Mouse (Mus musculus): ENCODE results near the gene Dcbld2. TPM values are rescaled to one million over a fixed set of nuclear protein-coding genes. Genes with fewer than 3 reads are reported as not detected.

Gene Dcbld2
- total and polyA plus RNA-seq, 3 experiments = 1.7 to 16.4 (median 7.0) TPM

DNA sequence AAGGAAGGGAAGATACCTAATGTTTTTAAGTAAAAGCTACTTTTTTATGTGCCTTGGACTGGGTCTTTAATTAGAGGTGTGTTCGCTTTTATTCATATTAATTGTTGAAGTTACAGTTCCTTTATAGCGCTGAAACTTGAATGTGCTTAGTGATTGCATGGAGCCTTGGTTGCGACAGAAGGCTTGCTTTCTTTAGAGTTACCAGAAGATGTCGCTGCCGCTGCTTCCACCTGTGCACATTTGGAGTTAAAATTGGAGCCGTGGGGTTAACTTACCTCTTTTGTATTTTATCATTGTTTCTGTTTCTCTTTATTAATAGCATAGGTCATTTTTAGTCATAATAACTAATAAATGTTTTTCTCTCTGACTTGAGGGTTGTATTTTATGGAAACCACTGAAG, 36.5 kb downstream of the Dcbld2 start:
- no peak for ATAC-seq (ENCODE audit: extremely low read depth, insufficient number of reproducible peaks, low FRiP score, poor library complexity, severe bottlenecking)

DNA sequence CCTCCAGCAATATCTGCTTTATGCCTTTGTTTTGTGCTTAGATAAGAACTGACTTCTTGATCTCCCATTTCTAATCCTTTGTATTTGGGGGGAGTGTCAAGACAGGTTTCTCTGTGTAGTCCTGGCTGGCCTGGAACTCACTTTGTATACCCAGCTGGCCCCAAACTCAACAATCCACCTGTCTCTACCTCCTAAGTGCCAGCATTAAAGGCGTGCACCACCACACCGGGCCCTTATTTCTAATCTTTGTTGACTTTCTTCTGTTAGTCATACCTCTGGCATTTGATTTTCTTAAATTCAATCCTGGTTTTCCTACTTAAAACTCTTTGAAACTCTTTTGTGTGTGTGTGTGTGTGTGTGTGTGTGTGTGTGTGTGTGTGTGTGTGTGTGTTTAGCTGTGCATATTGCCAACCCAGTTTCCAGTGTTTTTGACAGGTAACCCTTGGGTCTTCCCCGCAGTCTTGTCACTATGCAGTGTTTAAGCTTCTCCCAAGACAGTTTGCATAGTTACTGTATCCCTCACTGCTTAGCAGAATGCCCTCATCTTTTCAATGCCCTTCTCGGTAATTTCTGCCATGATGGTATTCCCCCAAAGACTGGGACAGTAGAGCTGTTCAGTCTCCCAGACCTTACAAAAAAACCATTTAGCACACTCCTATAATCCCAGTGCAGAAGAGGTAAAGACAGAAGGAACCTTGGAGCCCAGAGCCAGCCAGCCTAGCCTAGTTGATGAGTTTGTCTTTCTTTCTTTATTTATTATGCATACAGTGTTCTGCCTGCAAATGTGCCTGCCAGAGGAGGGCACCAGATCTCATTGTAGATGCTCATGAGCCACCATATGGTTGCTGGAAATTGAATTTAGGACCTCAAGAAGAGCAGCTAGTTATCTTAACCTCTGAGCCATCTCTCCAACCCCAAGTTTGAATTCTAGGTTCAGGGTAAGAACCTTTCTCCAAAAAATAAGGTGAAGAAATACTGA, 38.3 kb downstream of the Dcbld2 start:
- Histone ChIP-seq H3K4me1 (ENCODE audit: insufficient read depth, low read depth, low read length) (peaks cover 18% of the 10 kb centered on the region), H3K9me3 (replicated peaks) (no peaks in the 10 kb centered on the region), H3K4me3 (ENCODE audit: low read depth, low read length) (no peak overlapping the region), H3K36me3 (replicated peaks) (peaks cover 48% of the 10 kb centered on the region), H3K27me3 (ENCODE audit: insufficient read depth, low read length) (no peaks in the 10 kb centered on the region)
- ATAC-seq (ENCODE audit: extremely low read depth, insufficient number of reproducible peaks, low FRiP score, poor library complexity, severe bottlenecking) (no peak), DNase-seq (ENCODE audit: low spot score) (no peak)
- no peak for TF ChIP-seq GATA1 (IDR thresholded peaks at IDR 0.05; ENCODE audit: borderline replicate concordance, low read length)
- TF ChIP-seq TAL1 (conservative IDR thresholded peaks at IDR 0.05; ENCODE audit: low read depth, low read length) = no peak
- TF ChIP-seq POLR2AphosphoS5 (IDR thresholded peaks at IDR 0.05; ENCODE audit: insufficient replicate concordance, low read depth, low read length) = no peak
- no peak for TF ChIP-seq CTCF (IDR thresholded peaks at IDR 0.05; ENCODE audit: low read depth, low read length)
- no peak for TF ChIP-seq GATA2 (IDR thresholded peaks at IDR 0.05; ENCODE audit: borderline replicate concordance, low read depth, low read length)

More for the DNA sequence above, 36.5 kb downstream of the Dcbld2 start:
- Histone ChIP-seq H3K4me3 (ENCODE audit: low read depth, low read length) (no peak overlapping the region), H3K9me3 (replicated peaks) (no peaks in the 10 kb centered on the region), H3K36me3 (replicated peaks) (peaks cover 39% of the 10 kb centered on the region), H3K27me3 (ENCODE audit: insufficient read depth, low read length) (no peaks in the 10 kb centered on the region), H3K4me1 (ENCODE audit: insufficient read depth, low read depth, low read length) (peaks cover 11% of the 10 kb centered on the region)
- DNase-seq (ENCODE audit: low spot score) = no peak
- no peak for TF ChIP-seq TAL1 (conservative IDR thresholded peaks at IDR 0.05; ENCODE audit: low read depth, low read length)
- 0 out of 2 replicates have a peak, but pooled peaks have one; percentile 11 for TF ChIP-seq CTCF (IDR thresholded peaks at IDR 0.05; ENCODE audit: low read depth, low read length)

- Histone ChIP-seq H3K36me3 (replicated peaks) (peaks cover 55% of the 10 kb centered on the region), H3K9me3 (replicated peaks) (no peaks in the 10 kb centered on the region), H3K27me3 (ENCODE audit: insufficient read depth, low read length) (no peaks in the 10 kb centered on the region), H3K4me3 (ENCODE audit: low read depth, low read length) (no peak overlapping the region), H3K4me1 (ENCODE audit: insufficient read depth, low read depth, low read length) (peaks cover 38% of the 10 kb centered on the region)
- DNase-seq (ENCODE audit: low spot score) = no peak
- TF ChIP-seq TAL1 (conservative IDR thresholded peaks at IDR 0.05; ENCODE audit: low read depth, low read length) (no peak), CTCF (IDR thresholded peaks at IDR 0.05; ENCODE audit: low read depth, low read length) (no peak)
- ATAC-seq (ENCODE audit: extremely low read depth, insufficient number of reproducible peaks, low FRiP score, poor library complexity, severe bottlenecking) = no peak
These were observed 40.8 kb downstream of the Dcbld2 start for GRCm38 (mm10) chr16:58449073-58449472.

DNA sequence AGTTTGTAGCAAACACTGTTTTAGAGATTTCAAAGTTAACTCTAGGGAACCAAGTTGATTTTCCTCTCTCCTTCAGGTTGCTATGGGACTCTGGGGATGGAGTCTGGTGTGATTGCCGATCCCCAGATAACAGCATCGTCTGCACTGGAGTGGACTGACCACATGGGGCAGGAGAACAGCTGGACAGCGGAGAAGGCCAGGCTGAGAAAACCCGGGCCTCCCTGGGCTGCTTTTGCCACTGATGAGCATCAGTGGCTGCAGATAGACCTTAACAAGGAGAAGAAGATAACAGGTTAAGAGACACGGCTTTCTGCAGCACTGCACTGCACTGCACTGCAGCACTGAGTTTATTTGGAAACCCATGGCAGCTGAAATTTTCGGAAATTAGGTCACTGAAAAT, 42.4 kb downstream of the Dcbld2 start:
- Histone ChIP-seq H3K4me1 (ENCODE audit: insufficient read depth, low read depth, low read length) (peaks cover 49% of the 10 kb centered on the region), H3K4me3 (ENCODE audit: low read depth, low read length) (no peak overlapping the region), H3K9me3 (replicated peaks) (no peaks in the 10 kb centered on the region), H3K27me3 (ENCODE audit: insufficient read depth, low read length) (no peaks in the 10 kb centered on the region), H3K36me3 (replicated peaks) (peaks cover 54% of the 10 kb centered on the region)
- TF ChIP-seq GATA2 (IDR thresholded peaks at IDR 0.05; ENCODE audit: borderline replicate concordance, low read depth, low read length) = no peak
- no peak for TF ChIP-seq TAL1 (conservative IDR thresholded peaks at IDR 0.05; ENCODE audit: low read depth, low read length)
- TF ChIP-seq POLR2AphosphoS5 (IDR thresholded peaks at IDR 0.05; ENCODE audit: insufficient replicate concordance, low read depth, low read length) = no peak
- no peak for TF ChIP-seq GATA1 (IDR thresholded peaks at IDR 0.05; ENCODE audit: borderline replicate concordance, low read length)
- TF ChIP-seq CTCF (IDR thresholded peaks at IDR 0.05; ENCODE audit: low read depth, low read length) = no peak
- ATAC-seq (ENCODE audit: extremely low read depth, insufficient number of reproducible peaks, low FRiP score, poor library complexity, severe bottlenecking) (no peak), DNase-seq (ENCODE audit: low spot score) (no peak)

DNA sequence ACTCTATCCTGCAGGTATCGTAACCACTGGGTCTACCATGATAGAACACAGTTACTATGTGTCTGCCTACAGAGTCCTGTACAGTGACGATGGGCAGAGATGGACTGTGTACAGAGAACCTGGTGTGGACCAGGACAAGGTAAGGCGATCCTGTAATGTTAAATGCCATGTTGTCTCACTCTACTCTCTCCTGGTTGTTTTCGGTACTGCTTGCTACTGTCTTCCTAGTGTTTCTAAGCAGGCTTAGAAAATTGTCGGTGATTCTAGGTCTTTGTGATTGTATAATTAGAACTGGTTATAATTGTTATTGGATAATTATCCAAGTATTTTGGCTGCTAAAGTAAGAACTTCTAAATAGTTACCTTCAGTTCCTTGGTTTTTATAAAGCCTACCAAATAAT, 43.4 kb downstream of the Dcbld2 start:
- H3K9me3 ChIP-seq (replicated peaks) = no peaks in the 10 kb centered on the region
- peaks cover 56% of the 10 kb centered on the region for H3K4me1 ChIP-seq (ENCODE audit: insufficient read depth, low read depth, low read length)

GRCm38 (mm10) chr16:58453138-58453537, 44.9 kb downstream of the Dcbld2 start:
- Histone ChIP-seq H3K36me3 (replicated peaks) (peaks cover 49% of the 10 kb centered on the region), H3K27me3 (ENCODE audit: insufficient read depth, low read length) (no peaks in the 10 kb centered on the region), H3K4me1 (ENCODE audit: insufficient read depth, low read depth, low read length) (peaks cover 70% of the 10 kb centered on the region), H3K4me3 (ENCODE audit: low read depth, low read length) (no peak overlapping the region; the same call in 1 of the 2 replicates), H3K9me3 (replicated peaks) (no peaks in the 10 kb centered on the region)
- DNase-seq (ENCODE audit: low spot score) = no peak
- TF ChIP-seq CTCF (IDR thresholded peaks at IDR 0.05; ENCODE audit: low read depth, low read length) = no peak
- TF ChIP-seq GATA1 (IDR thresholded peaks at IDR 0.05; ENCODE audit: borderline replicate concordance, low read length) = no peak
- no peak for TF ChIP-seq GATA2 (IDR thresholded peaks at IDR 0.05; ENCODE audit: borderline replicate concordance, low read depth, low read length)
- no peak for TF ChIP-seq TAL1 (conservative IDR thresholded peaks at IDR 0.05; ENCODE audit: low read depth, low read length)
- no peak for TF ChIP-seq POLR2AphosphoS5 (IDR thresholded peaks at IDR 0.05; ENCODE audit: insufficient replicate concordance, low read depth, low read length)
- no peak for ATAC-seq (ENCODE audit: extremely low read depth, insufficient number of reproducible peaks, low FRiP score, poor library complexity, severe bottlenecking)

More for the DNA sequence above, 43.4 kb downstream of the Dcbld2 start:
- H3K36me3 ChIP-seq (replicated peaks) = peaks cover 50% of the 10 kb centered on the region
- DNase-seq (ENCODE audit: low spot score) (no peak), ATAC-seq (ENCODE audit: extremely low read depth, insufficient number of reproducible peaks, low FRiP score, poor library complexity, severe bottlenecking) (no peak)
- H3K27me3 ChIP-seq (ENCODE audit: insufficient read depth, low read length) = no peaks in the 10 kb centered on the region
- H3K4me3 ChIP-seq (ENCODE audit: low read depth, low read length) = no peak overlapping the region
- no peak for TF ChIP-seq GATA1 (IDR thresholded peaks at IDR 0.05; ENCODE audit: borderline replicate concordance, low read length)
- no peak for TF ChIP-seq GATA2 (IDR thresholded peaks at IDR 0.05; ENCODE audit: borderline replicate concordance, low read depth, low read length)
- no peak for TF ChIP-seq TAL1 (conservative IDR thresholded peaks at IDR 0.05; ENCODE audit: low read depth, low read length)
- no peak for TF ChIP-seq POLR2AphosphoS5 (IDR thresholded peaks at IDR 0.05; ENCODE audit: insufficient replicate concordance, low read depth, low read length)
- no peak for TF ChIP-seq CTCF (IDR thresholded peaks at IDR 0.05; ENCODE audit: low read depth, low read length)

Data from G1E (cell line).